Mouse (Mus musculus) left cerebral cortex, postnatal 14 days (tissue): ENCODE data around the gene Gm37240. TPM values are rescaled to one million over a fixed set of nuclear protein-coding genes. Genes with fewer than 3 reads are reported as not detected.

ENCODE experiments used
- DNase-seq, 2 experiments: peaks; one replicate each; pipeline ENCODE4 v3.0.0; 2021 to 2022; ENCODE audit warnings: low spot score in 2 of 2, mixed read lengths in 1 of 2
- intact Hi-C: fragments of 180-260 bp; cut with DNase I; formaldehyde crosslinking; loops from one replicate; pipeline ENCODE4 v1.15.1; 2025
- total RNA-seq, 2 experiments: library from RNA; stranded (reverse); gene quantifications; 2 replicates each; pipeline ENCODE4 v1.2.3; 2021

The Gm37240 gene
- total RNA-seq, 2 experiments from 2014 or later = 1.9 to 3.2 TPM

GRCm38 (mm10) chr3:84848798-84849197, 1038.5 kb downstream of the Gm37240 start:
- intact Hi-C loops = loop anchor here (10.0 kb wide), 1 partner anchor 234 kb away; no protein-coding TSS in a partner anchor

DNA sequence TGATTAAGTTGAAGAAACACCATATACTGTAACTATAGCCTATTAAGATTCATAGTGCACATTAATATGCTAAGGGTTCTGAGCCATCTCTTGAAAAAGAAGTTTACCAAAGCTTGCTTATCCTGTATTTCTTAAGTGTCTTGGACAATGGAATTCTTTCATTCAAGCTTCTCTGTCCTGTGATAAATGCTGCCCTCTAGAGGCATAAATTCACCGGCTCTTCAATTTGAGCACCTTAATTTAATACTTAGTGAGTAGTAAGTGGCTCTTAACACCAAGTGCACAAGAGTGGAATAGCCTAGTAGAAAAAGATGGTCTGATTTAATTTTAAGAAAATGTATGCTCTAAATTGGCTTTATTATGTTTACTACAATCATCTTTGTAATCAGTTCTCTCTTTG, 1043.7 kb downstream of the Gm37240 start:
- intact Hi-C loops = loop anchor here (2.0 to 10.0 kb wide), 2 partner anchors 151 to 229 kb away; no protein-coding TSS in a partner anchor

More at GRCm38 (mm10) chr3:84848798-84849197, 1038.5 kb downstream of the Gm37240 start:
- no peak for DNase-seq

DNA sequence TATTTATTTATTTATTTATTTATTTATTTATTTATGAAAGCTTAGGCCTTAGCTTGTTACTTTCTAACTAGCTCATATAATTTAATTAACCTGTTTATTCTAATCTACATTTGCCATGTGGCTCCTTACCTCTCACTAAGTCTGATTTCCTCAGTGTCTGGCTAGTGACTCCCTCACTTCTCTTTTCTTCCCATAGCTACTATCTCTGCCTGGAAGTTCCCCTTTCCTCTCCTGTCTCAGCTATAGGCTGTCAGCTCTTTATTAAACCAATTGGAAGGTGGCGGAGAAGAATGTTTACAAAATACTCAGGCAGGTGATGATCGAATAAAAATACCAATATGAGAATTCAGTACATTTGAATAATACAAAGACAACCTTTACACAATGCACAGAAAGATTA, 1044.5 kb downstream of the Gm37240 start:
- intact Hi-C loops = loop anchor here (2.0 to 10.0 kb wide), 2 partner anchors 150 to 228 kb away; no protein-coding TSS in a partner anchor
- no peak for DNase-seq

More for the DNA sequence above, 1043.7 kb downstream of the Gm37240 start:
- DNase-seq = peak; percentile 66 to 82

DNA sequence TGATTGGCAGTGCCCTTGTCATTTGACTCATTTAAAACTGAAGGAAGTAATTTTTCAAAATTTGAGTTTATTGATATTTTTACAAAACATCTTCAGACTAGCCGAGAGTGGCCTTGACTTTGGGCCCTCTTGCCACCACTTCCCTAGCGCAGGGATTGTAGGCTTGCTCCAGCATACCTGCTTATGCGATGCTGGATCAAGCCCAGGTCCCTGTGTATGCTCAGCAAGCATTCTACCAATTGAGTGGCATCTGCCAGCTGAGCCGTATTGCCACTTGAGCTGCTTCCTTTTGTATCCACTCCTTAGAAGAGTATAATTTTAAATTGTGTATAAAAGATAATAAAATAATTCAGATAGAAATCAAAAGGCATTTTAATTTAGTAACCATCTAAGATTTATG, 1046.0 kb downstream of the Gm37240 start:
- DNase-seq = no peak
- intact Hi-C loops = loop anchor here (10.0 kb wide), 1 partner anchor 226 kb away; no protein-coding TSS in a partner anchor

DNA sequence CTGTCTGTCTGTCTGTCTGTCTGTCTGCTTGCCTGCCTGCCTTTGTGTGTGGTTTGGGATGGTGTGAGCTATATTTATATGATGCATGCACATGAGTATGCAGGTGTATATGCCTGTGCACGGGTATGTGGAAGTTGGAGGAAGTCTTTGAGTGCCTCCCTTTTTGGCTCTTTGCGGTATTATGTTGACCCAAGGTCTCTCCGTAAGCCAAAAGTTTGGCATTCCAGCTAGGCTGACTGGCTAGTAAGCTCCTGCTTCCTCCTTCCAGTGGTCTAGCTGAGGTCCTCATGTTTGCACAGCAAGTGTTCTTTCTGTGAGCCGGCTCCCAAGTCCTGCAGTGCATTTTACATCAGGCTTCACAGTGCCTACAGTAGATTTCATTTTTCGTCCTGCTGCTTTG, 1047.8 kb downstream of the Gm37240 start:
- DNase-seq = no peak

GRCm38 (mm10) chr3:84837984-84838383, 1049.3 kb downstream of the Gm37240 start:
- intact Hi-C loops = no loop called here
- no peak for DNase-seq

More for the DNA sequence above, 1047.8 kb downstream of the Gm37240 start:
- intact Hi-C loops = no loop called here

GRCm38 (mm10) chr3:84836029-84836428, 1051.3 kb downstream of the Gm37240 start:
- intact Hi-C loops = no loop called here
- no peak for DNase-seq

DNA sequence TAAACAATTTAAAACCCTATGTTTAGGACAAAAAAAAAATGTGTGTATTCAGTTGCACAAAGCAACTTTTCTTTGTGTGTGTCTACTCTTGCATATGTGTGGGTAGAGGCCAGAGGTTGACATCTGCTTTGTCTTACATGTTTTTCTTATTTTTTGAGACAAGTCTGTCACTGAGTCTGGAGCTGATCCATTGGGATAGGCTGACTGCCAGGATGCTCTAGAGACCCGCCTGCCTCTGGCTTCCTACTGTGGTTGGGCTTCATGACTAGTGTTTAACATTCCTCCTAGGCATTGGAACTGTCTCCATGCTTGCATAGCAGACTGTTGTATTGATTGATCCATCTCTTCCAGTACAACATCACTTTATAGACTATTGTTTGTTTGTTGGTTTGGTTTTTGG, 1058.0 kb downstream of the Gm37240 start:
- intact Hi-C loops = no loop called here
- no peak for DNase-seq

DNA sequence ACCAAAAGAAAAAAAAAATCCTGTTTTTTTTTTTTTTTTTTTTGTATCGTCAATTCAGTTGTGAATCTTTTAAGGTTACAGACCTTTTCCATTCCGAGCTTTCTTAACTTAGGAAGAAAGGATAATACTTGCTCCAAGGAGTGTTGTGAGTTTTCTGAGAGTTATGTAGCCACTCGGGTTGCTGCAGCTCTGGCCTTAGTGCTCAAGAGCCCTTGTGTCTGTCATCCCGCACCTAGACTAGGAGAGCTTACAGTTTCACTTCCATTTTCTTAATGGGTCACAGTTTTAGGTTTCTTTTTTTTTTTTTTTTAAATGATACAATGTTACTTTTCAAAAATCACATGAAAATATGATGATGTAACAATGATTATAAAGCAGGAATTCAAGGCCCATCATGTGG, 1059.7 kb downstream of the Gm37240 start:
- DNase-seq = no peak
- intact Hi-C loops = no loop called here

DNA sequence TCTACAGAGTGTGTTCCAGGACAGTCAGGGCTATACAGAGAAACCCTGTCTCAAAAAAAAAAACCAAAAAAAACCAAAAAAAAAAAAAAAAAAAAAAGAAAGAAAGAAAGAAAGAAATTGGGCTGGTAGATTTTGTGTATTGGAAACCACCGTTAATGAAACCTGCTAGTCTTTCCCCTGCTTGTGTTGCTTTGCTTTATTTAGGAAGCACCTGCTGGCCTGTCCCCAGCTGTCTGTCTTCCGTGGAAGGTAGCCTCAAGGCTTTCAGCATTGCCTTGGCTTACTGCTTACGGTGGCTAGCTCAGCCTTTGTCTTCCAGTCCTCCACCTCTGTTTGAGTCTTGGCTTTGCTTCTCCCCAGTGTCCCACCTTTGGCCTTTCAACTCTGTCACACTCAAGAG, 1060.4 kb downstream of the Gm37240 start:
- intact Hi-C loops = no loop called here

GRCm38 (mm10) chr3:84826405-84826804, 1060.9 kb downstream of the Gm37240 start:
- DNase-seq = no peak
- intact Hi-C loops = no loop called here

More for the DNA sequence above, 1060.4 kb downstream of the Gm37240 start:
- DNase-seq = no peak

DNA sequence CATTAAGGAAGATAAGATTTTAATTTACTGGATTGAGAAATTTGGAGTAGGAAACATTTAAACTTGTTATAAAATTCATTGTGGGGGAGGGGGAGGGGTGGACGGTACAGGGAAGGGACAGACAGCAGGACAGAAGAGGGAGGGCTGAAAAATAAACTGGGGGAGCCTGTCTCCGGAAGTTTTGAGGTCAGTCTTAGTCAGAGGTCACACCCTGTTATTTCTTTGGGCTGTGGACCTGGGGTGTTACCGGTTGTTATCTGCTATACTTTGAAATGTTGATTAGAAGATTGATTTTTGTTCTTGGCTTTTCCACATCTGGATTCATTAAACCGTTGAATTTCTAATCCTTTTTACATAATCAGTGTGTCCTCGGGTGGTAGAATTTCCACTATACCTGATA, 1061.3 kb downstream of the Gm37240 start:
- intact Hi-C loops = no loop called here
- DNase-seq = no peak

DNA sequence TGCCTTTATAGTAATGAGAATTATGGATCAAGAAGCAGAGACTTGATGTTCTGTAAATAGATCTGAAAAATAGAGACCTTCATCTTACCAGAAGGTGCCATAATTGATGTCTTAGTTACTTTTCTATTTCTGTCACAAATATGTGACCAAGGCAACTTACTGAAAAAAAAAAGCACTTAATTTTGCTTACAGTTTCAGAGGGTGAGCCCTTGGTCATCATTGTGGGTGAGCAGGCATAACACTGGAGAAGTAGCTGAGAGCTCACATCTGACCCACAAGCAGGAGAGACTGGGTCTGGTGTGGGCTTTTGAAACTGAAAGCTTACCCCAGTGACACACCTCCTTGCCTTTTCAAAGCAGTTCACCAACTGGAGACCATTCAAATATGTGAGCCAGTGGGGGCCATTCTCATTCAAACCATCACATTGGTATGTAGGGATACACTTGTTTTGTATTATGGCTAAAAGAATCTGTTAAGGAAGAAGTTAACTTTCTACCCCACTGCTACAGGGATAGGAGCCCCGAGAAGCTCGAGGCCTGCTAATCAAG, 1066.6 kb downstream of the Gm37240 start:
- DNase-seq = no peak
- intact Hi-C loops = no loop called here

- intact Hi-C loops = no loop called here
- no peak for DNase-seq
Observed at GRCm38 (mm10) chr3:84816951-84817350, 1070.4 kb downstream of the Gm37240 start.

DNA sequence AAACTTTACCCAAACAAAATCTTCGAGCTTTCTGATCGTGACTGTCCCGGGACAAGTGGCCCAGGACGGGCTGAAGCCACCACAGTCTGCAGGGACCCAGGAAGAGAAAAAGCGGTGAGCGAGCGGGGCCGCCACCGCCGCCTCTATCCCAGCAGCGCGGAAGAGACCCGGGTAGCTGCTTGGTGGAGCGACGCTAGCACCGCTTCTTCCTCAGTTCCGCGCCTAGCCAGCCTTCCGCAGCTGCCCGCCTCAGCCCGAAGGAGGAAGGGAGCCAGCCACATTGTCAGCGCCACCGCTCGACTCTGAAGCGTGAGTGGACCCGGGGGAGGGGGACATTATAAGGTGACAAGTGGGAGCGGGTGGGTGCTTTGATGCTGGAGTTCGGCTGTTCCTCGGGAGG, 1071.9 kb downstream of the Gm37240 start:
- intact Hi-C loops = no loop called here
- DNase-seq = peak; percentile 27 to 65

DNA sequence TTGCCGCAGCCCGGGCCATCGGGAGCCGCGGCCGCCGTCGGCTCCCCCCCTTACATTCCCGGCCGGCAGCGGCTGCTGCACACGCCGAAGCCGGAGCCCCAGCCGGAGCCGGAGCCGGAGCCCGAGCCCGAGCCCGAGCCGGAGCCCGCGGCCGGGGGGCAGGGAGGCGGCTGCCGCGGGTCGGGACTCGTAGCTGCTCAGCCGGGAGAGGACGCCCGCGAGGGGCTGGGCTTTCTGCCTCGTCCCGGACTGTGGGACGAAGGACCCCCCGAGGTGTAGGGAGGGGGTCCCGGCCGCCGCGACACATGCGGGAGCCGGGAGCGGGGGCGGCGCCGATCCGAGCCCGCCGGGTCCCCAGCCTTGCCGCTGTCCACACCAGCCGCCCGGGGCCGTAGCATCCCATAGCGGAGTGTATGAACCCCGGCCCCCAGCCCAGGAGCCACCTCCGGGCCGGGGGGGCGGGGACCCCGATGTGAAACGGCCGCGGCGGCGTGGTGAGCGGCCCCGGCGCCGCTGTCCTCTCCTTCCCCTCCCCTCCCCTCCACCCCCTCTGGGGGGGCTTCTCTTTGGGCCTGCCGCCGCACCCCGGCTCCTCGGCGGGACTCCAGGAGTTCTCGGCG, 1072.4 kb downstream of the Gm37240 start, which contains the start of gene Fbxw7:
Gene Fbxw7, plus strand, starts transcription at position 507 of the 620 bp plus-strand sequence.
- DNase-seq = no peak
- intact Hi-C loops = no loop called here

DNA sequence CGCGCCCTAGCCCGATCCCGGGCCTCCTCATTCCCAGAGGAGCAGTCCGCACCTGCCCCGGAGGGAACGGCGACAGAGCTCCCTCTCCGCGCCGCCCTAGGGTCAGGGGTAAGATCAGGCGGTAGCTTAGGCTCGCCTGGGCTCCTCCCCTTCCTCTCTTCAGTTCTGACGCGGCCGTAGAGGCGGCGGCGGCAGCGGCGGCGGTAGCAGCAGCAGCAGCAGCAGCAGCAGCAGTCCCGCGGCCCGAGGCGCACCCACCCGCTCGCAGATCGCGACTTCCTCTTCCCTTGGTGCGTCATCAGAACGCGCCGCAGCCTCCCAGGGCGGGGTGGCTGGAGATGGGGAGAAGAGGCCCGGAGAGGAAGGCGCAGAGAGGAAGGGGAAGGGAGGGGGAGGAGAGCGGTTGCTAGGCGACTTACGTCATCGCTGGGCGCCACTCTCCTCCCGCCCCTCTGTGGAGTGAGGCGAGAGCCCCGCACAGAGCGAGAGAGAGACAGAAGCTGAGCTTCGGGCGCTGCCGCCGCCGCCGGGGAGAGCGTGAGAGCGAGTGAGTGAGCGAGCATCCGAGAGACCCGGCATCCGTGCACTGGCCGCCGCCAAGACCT, 1073.1 kb downstream of the Gm37240 start:
- intact Hi-C loops = no loop called here

DNA sequence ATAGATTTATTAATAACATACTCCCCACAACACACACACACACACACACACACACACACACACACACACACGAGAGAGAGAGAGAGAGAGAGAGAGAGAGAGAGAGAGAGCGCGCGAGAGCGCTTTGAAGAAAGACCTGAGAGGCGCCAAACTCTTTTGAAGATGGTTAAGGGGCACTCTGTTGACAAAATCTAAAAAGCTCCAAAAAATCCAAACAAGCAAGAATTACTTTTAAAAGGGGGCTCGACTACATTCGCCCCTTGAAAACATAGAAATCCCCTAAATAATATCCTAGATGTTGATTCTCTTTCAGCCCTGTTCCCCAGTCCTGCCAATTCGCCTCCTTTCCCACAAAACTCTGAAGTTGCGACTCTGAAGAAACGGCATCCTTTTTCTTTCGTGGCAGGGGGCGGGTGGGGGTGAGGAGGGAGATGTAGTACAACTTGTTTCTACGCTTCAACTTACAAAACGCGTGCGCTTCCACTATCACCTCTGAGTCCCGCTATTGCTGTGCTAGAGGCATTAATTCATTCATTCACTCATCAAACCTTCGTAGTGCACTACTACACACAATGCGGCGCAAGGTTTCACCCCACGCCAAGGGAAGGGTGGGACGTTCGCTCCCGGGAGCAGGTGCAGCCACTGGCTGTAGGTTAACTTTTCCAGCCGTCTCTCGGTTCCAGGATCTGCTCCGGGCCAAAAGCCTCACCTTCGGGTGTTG, 1073.7 kb downstream of the Gm37240 start:
- intact Hi-C loops = no loop called here
- no peak for DNase-seq

More for the DNA sequence above, 1073.1 kb downstream of the Gm37240 start:
- DNase-seq = peak; percentile 99 to 100

DNA sequence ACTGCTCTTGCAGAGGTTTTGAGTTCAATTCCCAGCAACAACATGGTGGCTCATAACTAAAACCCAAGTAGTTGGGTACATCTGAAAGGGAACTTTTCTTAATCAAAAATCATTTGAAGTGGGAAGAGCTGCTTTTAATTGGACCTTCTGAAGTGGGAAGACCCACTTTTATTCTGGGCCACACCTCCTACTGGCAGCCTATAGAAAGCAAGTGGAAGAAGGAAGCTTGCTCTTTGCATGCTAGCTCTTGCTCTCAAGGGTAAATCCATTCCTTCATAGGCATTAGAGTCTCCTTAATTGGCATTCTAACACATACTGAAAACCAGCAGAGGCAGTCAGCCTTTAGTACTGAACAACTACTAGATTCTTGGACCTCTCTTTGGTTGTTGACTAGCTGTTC, 1076.5 kb downstream of the Gm37240 start:
- intact Hi-C loops = no loop called here
- DNase-seq = no peak

GRCm38 (mm10) chr3:84808906-84809305, 1078.4 kb downstream of the Gm37240 start:
- intact Hi-C loops = no loop called here
- DNase-seq = no peak
